Mouse (Mus musculus) right cerebral cortex, postnatal 25 days (tissue): ENCODE measurements around the gene Tmem222.

Source experiments
- DNase-seq: peaks from one replicate; pipeline ENCODE4 v3.0.0; 2022

Gene Tmem222

GRCm38 (mm10) chr4:133282656-133283055 lies 5.1 kb upstream of the Tmem222 start:
- DNase-seq = no peak

- no peak for DNase-seq
Measured at GRCm38 (mm10) chr4:133281951-133282481, 4.4 kb upstream of the Tmem222 start.

GRCm38 (mm10) chr4:133281513-133281912 lies 3.9 kb upstream of the Tmem222 start:
- DNase-seq = no peak

GRCm38 (mm10) chr4:133278482-133278881 lies 890 bp upstream of the Tmem222 start:
- DNase-seq = no peak

- no peak for DNase-seq
Measured at GRCm38 (mm10) chr4:133278067-133278466, 475 bp upstream of the Tmem222 start.

GRCm38 (mm10) chr4:133270929-133271328 lies 6.7 kb downstream of the Tmem222 start:
- DNase-seq = no peak

- DNase-seq = no peak
Measured at GRCm38 (mm10) chr4:133269596-133269995, 8.0 kb downstream of the Tmem222 start.

GRCm38 (mm10) chr4:133268931-133269330 lies 8.7 kb downstream of the Tmem222 start:
- no peak for DNase-seq

- no peak for DNase-seq
Measured at GRCm38 (mm10) chr4:133266248-133266880, 11.2 kb downstream of the Tmem222 start.

GRCm38 (mm10) chr4:133265759-133266158 lies 11.8 kb downstream of the Tmem222 start:
- no peak for DNase-seq

GRCm38 (mm10) chr4:133265297-133265696 lies 12.3 kb downstream of the Tmem222 start:
- DNase-seq = no peak

GRCm38 (mm10) chr4:133264559-133264958 lies 13.0 kb downstream of the Tmem222 start:
- DNase-seq = no peak

GRCm38 (mm10) chr4:133263756-133264155 lies 13.8 kb downstream of the Tmem222 start:
- DNase-seq = no peak

- no peak for DNase-seq
Measured at GRCm38 (mm10) chr4:133262882-133263281, 14.7 kb downstream of the Tmem222 start, which contains the start of gene Sytl1. Gene Sytl1 (minus strand): TSS chr4:133263113.

GRCm38 (mm10) chr4:133262375-133262765 lies 15.2 kb downstream of the Tmem222 start:
- DNase-seq = no peak

- no peak for DNase-seq
Measured at GRCm38 (mm10) chr4:133261641-133262374, 15.8 kb downstream of the Tmem222 start.

- no peak for DNase-seq
Measured at GRCm38 (mm10) chr4:133257798-133258408, 19.7 kb downstream of the Tmem222 start.

GRCm38 (mm10) chr4:133257230-133257629 lies 20.4 kb downstream of the Tmem222 start:
- no peak for DNase-seq

GRCm38 (mm10) chr4:133256820-133257219 lies 20.8 kb downstream of the Tmem222 start:
- DNase-seq = no peak

- no peak for DNase-seq
Measured at GRCm38 (mm10) chr4:133255392-133255791, 22.2 kb downstream of the Tmem222 start.

- DNase-seq = no peak
Measured at GRCm38 (mm10) chr4:133253412-133253811, 24.2 kb downstream of the Tmem222 start.

GRCm38 (mm10) chr4:133252089-133252488 lies 25.5 kb downstream of the Tmem222 start:
- DNase-seq = no peak

GRCm38 (mm10) chr4:133251214-133251613 lies 26.4 kb downstream of the Tmem222 start:
- DNase-seq = no peak

- DNase-seq = peak; percentile 84
Measured at GRCm38 (mm10) chr4:133250609-133251008, 27.0 kb downstream of the Tmem222 start.
